Mouse (Mus musculus) heart, embryonic 13.5 days (tissue): ENCODE results near the gene Npff. TPM values are rescaled to one million over a fixed set of nuclear protein-coding genes. Genes with fewer than 3 reads are reported as not detected.

Experiments used
- ATAC-seq: fragments of 200-750 bp; cut with Nextera tagmentation; 2 replicates; pipeline ENCODE4 v1.8.0; 2017; ENCODE audit warnings: moderate TSS enrichment; ENCODE audit not compliant: insufficient number of reproducible peaks, low FRiP score, low TSS enrichment; ENCODE audit errors: extremely low read depth
- H3K27ac ChIP-seq: fragments of 300-500 bp; sonication (generic); replicated peaks from 2 replicates; pipeline ENCODE4 v1.5.1; 2015; ENCODE audit warnings: moderate library complexity, mild to moderate bottlenecking, inconsistent platforms
- H3K27me3 ChIP-seq: fragments of 300-500 bp; sonication (generic); replicated peaks from 2 replicates; pipeline ENCODE4 v1.6.1; 2015; ENCODE audit warnings: mild to moderate bottlenecking, inconsistent platforms
- H3K36me3 ChIP-seq: fragments of 300-500 bp; sonication (generic); 2 replicates; pipeline ENCODE4 v1.6.1; 2015; ENCODE audit warnings: mild to moderate bottlenecking, inconsistent platforms
- H3K4me1 ChIP-seq: fragments of 300-500 bp; sonication (generic); 2 replicates; pipeline ENCODE4 v1.6.1; 2015; ENCODE audit warnings: inconsistent platforms
- H3K4me2 ChIP-seq: fragments of 300-500 bp; sonication (generic); 2 replicates; pipeline ENCODE4 v1.6.1; 2015; ENCODE audit warnings: inconsistent platforms, mild to moderate bottlenecking, moderate library complexity
- H3K4me3 ChIP-seq: fragments of 300-500 bp; sonication (generic); 2 replicates; pipeline ENCODE4 v1.5.1; 2015; ENCODE audit warnings: moderate library complexity, mild to moderate bottlenecking, inconsistent platforms
- H3K9ac ChIP-seq: fragments of 300-500 bp; sonication (generic); 2 replicates; pipeline ENCODE4 v1.6.1; 2015; ENCODE audit warnings: inconsistent platforms, mild to moderate bottlenecking, moderate library complexity
- H3K9me3 ChIP-seq: fragments of 300-500 bp; sonication (generic); 2 replicates; pipeline ENCODE4 v1.6.1; 2016; ENCODE audit warnings: inconsistent platforms
- WGBS: fragments of 180-500 bp; shearing (Covaris S2); methylation state at CpG from one replicate; pipeline ENCODE4 v1.1.7; 2015; ENCODE audit warnings: mixed read lengths; 5-methylcytosine and 5-hydroxymethylcytosine counted together
- polyA plus RNA-seq: library from polyadenylated mRNA; unstranded; fragments of >200 nt; fragmentation: Nextera tagmentation; extraction: Ambion mirVana; gene quantifications from 2 replicates; pipeline ENCODE4 v1.2.1, GENCODE M21; 2015

Gene Npff
- polyA plus RNA-seq, 1 experiment from 2014 or later, result 1.0 TPM

DNA sequence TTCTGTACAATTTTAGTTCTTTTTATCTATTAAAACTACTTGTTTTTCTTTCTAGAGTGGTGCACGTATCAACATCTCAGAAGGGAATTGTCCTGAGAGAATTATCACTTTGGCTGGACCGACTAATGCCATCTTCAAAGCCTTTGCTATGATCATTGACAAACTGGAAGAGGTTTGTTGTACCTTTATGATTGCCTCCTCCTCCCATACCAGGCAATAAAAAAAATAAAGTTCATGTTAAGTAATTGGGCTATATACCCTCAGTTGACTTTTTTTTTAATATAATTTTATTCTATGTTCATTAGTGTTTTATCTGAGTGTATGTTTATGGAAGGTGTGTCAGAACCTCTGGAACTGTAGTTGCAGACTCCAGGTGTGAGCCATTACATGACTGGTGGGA is 50.2 kb downstream of the Npff start:
- H3K4me3 ChIP-seq, result no peak overlapping the region
- H3K4me1 ChIP-seq, result peaks cover 19% of the 10 kb centered on the region
- no peak overlapping the region for H3K27ac ChIP-seq
- H3K9ac ChIP-seq, result no peak overlapping the region
- H3K27me3 ChIP-seq, result no peaks in the 10 kb centered on the region
- peaks cover 64% of the 10 kb centered on the region for H3K36me3 ChIP-seq
- 81% methylated on average over 2 of the region's 2 CpGs for WGBS
- no peak overlapping the region for H3K4me2 ChIP-seq
- ATAC-seq, result no peak
- no peaks in the 10 kb centered on the region for H3K9me3 ChIP-seq

Other genes with a start within 250 kb of the Npff start
- gene Mfsd5, start 245.5 kb downstream of the Npff start, polyA plus RNA-seq, result 46.1 and 46.7 TPM in 2 replicates
- 18.9 and 19.3 TPM in 2 replicates for gene Espl1, start 228.7 kb downstream of the Npff start, polyA plus RNA-seq
- gene Pfdn5, start 198.8 kb downstream of the Npff start, polyA plus RNA-seq, result 310 and 347 TPM in 2 replicates
- 60.0 and 65.0 TPM in 2 replicates for gene Myg1, start 193.2 kb downstream of the Npff start, polyA plus RNA-seq
- gene Aaas, start 174.2 kb downstream of the Npff start, polyA plus RNA-seq, result 54.0 and 58.1 TPM in 2 replicates
- gene Sp7, start 157.8 kb downstream of the Npff start, polyA plus RNA-seq, result 0.16 and 0.19 TPM in 2 replicates
- gene Sp1, start 118.8 kb downstream of the Npff start, polyA plus RNA-seq, result 4.3 and 4.6 TPM in 2 replicates
- 0.82 and 1.4 TPM in 2 replicates for gene Amhr2, start 79.6 kb downstream of the Npff start, polyA plus RNA-seq
- 93.9 and 102 TPM in 2 replicates for gene Prr13, start 65.9 kb downstream of the Npff start, polyA plus RNA-seq
- 141 and 142 TPM in 2 replicates for gene Pcbp2, start 54.4 kb downstream of the Npff start, polyA plus RNA-seq
- 4.2 TPM in 1 of 2 replicates, not detected in the other for gene Gm10337, start 21.2 kb downstream of the Npff start, polyA plus RNA-seq
- gene Map3k12, start 7.9 kb downstream of the Npff start, polyA plus RNA-seq, result 10.8 and 11.6 TPM in 2 replicates
- gene Tarbp2, start 6.8 kb downstream of the Npff start, polyA plus RNA-seq, result 94.6 and 103 TPM in 2 replicates
- 0.41 TPM in 1 of 2 replicates, not detected in the other for gene Gm28047, start 100.1 kb upstream of the Npff start, polyA plus RNA-seq
- gene Atf7, start 100.5 kb upstream of the Npff start, polyA plus RNA-seq, result 25.1 and 30.0 TPM in 2 replicates
- 72.3 and 73.9 TPM in 2 replicates for gene Atp5g2, start 147.4 kb upstream of the Npff start, polyA plus RNA-seq
- gene Calcoco1, start 197.2 kb upstream of the Npff start, polyA plus RNA-seq, result 50.8 and 54.6 TPM in 2 replicates